Mouse (Mus musculus): ENCODE measurements around the gene Hist1h4d. TPM values are rescaled to one million over a fixed set of nuclear protein-coding genes. Genes with fewer than 3 reads are reported as not detected.
"Not testable (repeated sequence)": the region's sequence is repeated elsewhere in the genome, so short reads cannot be mapped to it uniquely, and the experiment has no call there.

Gene Hist1h4d
- polyA plus RNA-seq, 1 experiment from 2014 or later, result 132 TPM

- no peaks in the 10 kb centered on the region for H3K9me3 ChIP-seq (ENCODE audit: control insufficient read depth, low read length)
- ATAC-seq (replicated peaks; ENCODE audit: low FRiP score), result no peak
- WGBS, result 87% methylated on average over 5 of the region's 5 CpGs
- no peak overlapping the region for H3K4me2 ChIP-seq (ENCODE audit: low read depth, low read length, severe bottlenecking)
- H3K36me3 ChIP-seq (ENCODE audit: control insufficient read depth, insufficient read depth, low read length), result no peaks in the 10 kb centered on the region
- peak overlapping the region; percentile 62 for H3K27ac ChIP-seq (ENCODE audit: low read depth, low read length)
- H3K4me1 ChIP-seq (replicated peaks; ENCODE audit: control insufficient read depth, insufficient read depth, low read length), result no peaks in the 10 kb centered on the region
- no peak for DNase-seq (ENCODE audit: low spot score)
- H3K4me3 ChIP-seq (ENCODE audit: low read depth, low read length), result no peak overlapping the region
- H3K9ac ChIP-seq (ENCODE audit: low read length), result no peak overlapping the region
- H3K27me3 ChIP-seq (ENCODE audit: control insufficient read depth, insufficient read depth, low read length), result no peaks in the 10 kb centered on the region
Measured at GRCm38 (mm10) chr13:23546694-23547093, 34.7 kb upstream of the Hist1h4d start.

- H3K4me3 ChIP-seq (ENCODE audit: low read depth, low read length), result peak overlapping the region; percentile 36
- ATAC-seq (replicated peaks; ENCODE audit: low FRiP score) (no peak), DNase-seq (ENCODE audit: low spot score) (no peak)
- peak overlapping the region; percentile 55 for H3K4me2 ChIP-seq (ENCODE audit: low read depth, low read length, severe bottlenecking)
- H3K4me1 ChIP-seq (replicated peaks; ENCODE audit: control insufficient read depth, insufficient read depth, low read length), result no peaks in the 10 kb centered on the region
- H3K36me3 ChIP-seq (ENCODE audit: control insufficient read depth, insufficient read depth, low read length), result no peaks in the 10 kb centered on the region
- H3K9me3 ChIP-seq (ENCODE audit: control insufficient read depth, low read length), result no peaks in the 10 kb centered on the region
- H3K9ac ChIP-seq (ENCODE audit: low read length), result peak overlapping the region; percentile 71
- 8% methylated on average over 3 of the region's 3 CpGs for WGBS
- peak overlapping the region; percentile 93 for H3K27ac ChIP-seq (ENCODE audit: low read depth, low read length)
- no peaks in the 10 kb centered on the region for H3K27me3 ChIP-seq (ENCODE audit: control insufficient read depth, insufficient read depth, low read length)
Measured at GRCm38 (mm10) chr13:23550761-23551145, 30.6 kb upstream of the Hist1h4d start.

- Histone ChIP-seq H3K4me2 (ENCODE audit: low read depth, low read length, severe bottlenecking) (peak within 1 kb of the TSS; percentile 55), H3K9ac (ENCODE audit: low read length) (peak within 1 kb of the TSS; percentile 71), H3K4me3 (ENCODE audit: low read depth, low read length) (peak within 1 kb of the TSS; percentile 36), H3K27ac (ENCODE audit: low read depth, low read length) (peak within 1 kb of the TSS; percentile 93)
- DNase-seq (ENCODE audit: low spot score) (peak; percentile 94), ATAC-seq (replicated peaks; ENCODE audit: low FRiP score) (peak; percentile 81)
- not testable (repeated sequence) for H3K27me3 ChIP-seq (ENCODE audit: control insufficient read depth, insufficient read depth, low read length); H3K4me1 ChIP-seq (replicated peaks; ENCODE audit: control insufficient read depth, insufficient read depth, low read length); H3K36me3 ChIP-seq (ENCODE audit: control insufficient read depth, insufficient read depth, low read length); H3K9me3 ChIP-seq (ENCODE audit: control insufficient read depth, low read length)
- under 1% methylated on average over 44 of the region's 47 CpGs for WGBS
Measured at GRCm38 (mm10) chr13:23551146-23551834, 30.1 kb upstream of the Hist1h4d start, which contains the start of gene Hist1h4f. Hist1h4f (minus strand) TSS chr13:23551648.

- H3K27me3 ChIP-seq (ENCODE audit: control insufficient read depth, insufficient read depth, low read length), result no peaks in the 10 kb centered on the region
- no peaks in the 10 kb centered on the region for H3K9me3 ChIP-seq (ENCODE audit: control insufficient read depth, low read length)
- H3K4me2 ChIP-seq (ENCODE audit: low read depth, low read length, severe bottlenecking), result peak overlapping the region; percentile 55; the same call in 1 of the 2 replicates
- ATAC-seq (replicated peaks; ENCODE audit: low FRiP score) (no peak), DNase-seq (ENCODE audit: low spot score) (no peak)
- H3K36me3 ChIP-seq (ENCODE audit: control insufficient read depth, insufficient read depth, low read length), result no peaks in the 10 kb centered on the region
- H3K4me1 ChIP-seq (replicated peaks; ENCODE audit: control insufficient read depth, insufficient read depth, low read length), result peaks cover 2% of the 10 kb centered on the region; the same call in 1 of the 2 replicates
- H3K4me3 ChIP-seq (ENCODE audit: low read depth, low read length), result peak overlapping the region; percentile 36
- H3K9ac ChIP-seq (ENCODE audit: low read length), result peak overlapping the region; percentile 71
- peak overlapping the region; percentile 93 for H3K27ac ChIP-seq (ENCODE audit: low read depth, low read length)
- WGBS, result 50% methylated on average over 8 of the region's 8 CpGs
Measured at GRCm38 (mm10) chr13:23551931-23552914, 29.2 kb upstream of the Hist1h4d start.

- no peak for DNase-seq (ENCODE audit: low spot score)
- no peaks in the 10 kb centered on the region for H3K27me3 ChIP-seq (ENCODE audit: control insufficient read depth, insufficient read depth, low read length)
Measured at GRCm38 (mm10) chr13:23552962-23553361, 28.4 kb upstream of the Hist1h4d start, which contains the start of gene Hist1h1d. Hist1h1d (plus strand) TSS chr13:23553262.

GRCm38 (mm10) chr13:23554393-23554792 is 27.0 kb upstream of the Hist1h4d start:
- peaks cover 2% of the 10 kb centered on the region; the same call in 1 of the 2 replicates for H3K4me1 ChIP-seq (replicated peaks; ENCODE audit: control insufficient read depth, insufficient read depth, low read length)
- peak overlapping the region; percentile 100 for H3K27ac ChIP-seq (ENCODE audit: low read depth, low read length)
- H3K36me3 ChIP-seq (ENCODE audit: control insufficient read depth, insufficient read depth, low read length), result no peaks in the 10 kb centered on the region
- ATAC-seq (replicated peaks; ENCODE audit: low FRiP score) (no peak), DNase-seq (ENCODE audit: low spot score) (no peak)
- peak overlapping the region; percentile 94 for H3K9ac ChIP-seq (ENCODE audit: low read length)
- 27% methylated on average over 9 of the region's 9 CpGs for WGBS
- H3K9me3 ChIP-seq (ENCODE audit: control insufficient read depth, low read length), result no peaks in the 10 kb centered on the region
- H3K27me3 ChIP-seq (ENCODE audit: control insufficient read depth, insufficient read depth, low read length), result no peaks in the 10 kb centered on the region
- peak overlapping the region; percentile 90; the same call in 1 of the 2 replicates for H3K4me2 ChIP-seq (ENCODE audit: low read depth, low read length, severe bottlenecking)
- H3K4me3 ChIP-seq (ENCODE audit: low read depth, low read length), result peak overlapping the region; percentile 59

More at GRCm38 (mm10) chr13:23552962-23553361, 28.4 kb upstream of the Hist1h4d start, which contains the start of gene Hist1h1d:
- Histone ChIP-seq H3K4me2 (ENCODE audit: low read depth, low read length, severe bottlenecking) (no peak within 1 kb of the TSS; the same call in 1 of the 2 replicates), H3K9ac (ENCODE audit: low read length) (no peak within 1 kb of the TSS; the same call in 1 of the 2 replicates), H3K4me1 (replicated peaks; ENCODE audit: control insufficient read depth, insufficient read depth, low read length) (peaks cover 2% of the 10 kb centered on the region; the same call in 1 of the 2 replicates), H3K27ac (ENCODE audit: low read depth, low read length) (peak within 1 kb of the TSS; percentile 100), H3K4me3 (ENCODE audit: low read depth, low read length) (no peak within 1 kb of the TSS), H3K36me3 (ENCODE audit: control insufficient read depth, insufficient read depth, low read length) (no peaks in the 10 kb centered on the region), H3K9me3 (ENCODE audit: control insufficient read depth, low read length) (no peaks in the 10 kb centered on the region)
- no peak for ATAC-seq (replicated peaks; ENCODE audit: low FRiP score)

- Histone ChIP-seq H3K27me3 (ENCODE audit: control insufficient read depth, insufficient read depth, low read length) (no peaks in the 10 kb centered on the region), H3K27ac (ENCODE audit: low read depth, low read length) (peak overlapping the region; percentile 100), H3K36me3 (ENCODE audit: control insufficient read depth, insufficient read depth, low read length) (no peaks in the 10 kb centered on the region), H3K9me3 (ENCODE audit: control insufficient read depth, low read length) (no peaks in the 10 kb centered on the region), H3K4me1 (replicated peaks; ENCODE audit: control insufficient read depth, insufficient read depth, low read length) (peaks cover 2% of the 10 kb centered on the region; the same call in 1 of the 2 replicates), H3K9ac (ENCODE audit: low read length) (peak overlapping the region; percentile 94), H3K4me2 (ENCODE audit: low read depth, low read length, severe bottlenecking) (peak overlapping the region; percentile 90), H3K4me3 (ENCODE audit: low read depth, low read length) (peak overlapping the region; percentile 59)
- WGBS, result under 1% methylated on average over 49 of the region's 54 CpGs
- DNase-seq (ENCODE audit: low spot score) (peak; percentile 93), ATAC-seq (replicated peaks; ENCODE audit: low FRiP score) (peak; percentile 89)
Measured at GRCm38 (mm10) chr13:23554925-23555838, 26.2 kb upstream of the Hist1h4d start.
